Mouse (Mus musculus) testis, adult 2 months (tissue): ENCODE data around the gene Pcca. TPM values are rescaled to one million over a fixed set of nuclear protein-coding genes. Genes with fewer than 3 reads are reported as not detected.

Experiments
- H3K27ac ChIP-seq: fragments of 200-500 bp; 2 replicates; pipeline ENCODE4 v1.5.1; 2012; ENCODE audit warnings: low read depth, low read length; ENCODE audit not compliant: control insufficient read depth, insufficient read depth
- H3K27me3 ChIP-seq: fragments of 200-500 bp; 2 replicates; pipeline ENCODE4 v1.6.1; 2012; ENCODE audit warnings: mild to moderate bottlenecking, low read length, moderate library complexity; ENCODE audit not compliant: control insufficient read depth, insufficient read depth
- H3K36me3 ChIP-seq: fragments of 200-500 bp; 2 replicates; pipeline ENCODE4 v1.6.1; 2012; ENCODE audit warnings: mild to moderate bottlenecking, low read length; ENCODE audit not compliant: control insufficient read depth, insufficient read depth
- H3K4me1 ChIP-seq: fragments of 200-500 bp; 2 replicates; pipeline ENCODE4 v1.6.1; 2012; ENCODE audit warnings: low read length; ENCODE audit not compliant: control insufficient read depth, insufficient read depth
- H3K4me3 ChIP-seq: fragments of 200-500 bp; 2 replicates; pipeline ENCODE4 v1.5.1; 2012; ENCODE audit warnings: low read depth, mild to moderate bottlenecking, low read length, moderate library complexity, mixed read lengths; ENCODE audit not compliant: control insufficient read depth
- CTCF ChIP-seq: fragments of 200-500 bp; IDR thresholded peaks from 2 replicates; pipeline ENCODE4 v1.5.1; 2012; ENCODE audit warnings: low read depth, mild to moderate bottlenecking, inconsistent platforms, low read length, moderate library complexity; ENCODE audit not compliant: control insufficient read depth, insufficient read depth, insufficient replicate concordance
- POLR2A ChIP-seq: fragments of 200-500 bp; IDR thresholded peaks from 2 replicates; pipeline ENCODE4 v1.6.1; 2012; ENCODE audit warnings: low read depth, mild to moderate bottlenecking, inconsistent platforms, low read length, moderate library complexity; ENCODE audit not compliant: control insufficient read depth
- polyA plus RNA-seq: library from polyadenylated mRNA; depleted of rRNA; stranded (reverse); fragments of >200 nt; gene quantifications from 2 replicates; pipeline ENCODE4 v1.2.3, GENCODE M21; 2012

Gene Pcca
- polyA plus RNA-seq, 1 experiment: 47.4 TPM

GRCm38 (mm10) chr14:122633416-122633815, 99.3 kb downstream of the Pcca start:
- TF ChIP-seq POLR2A (no peak), CTCF (no peak)
- Histone ChIP-seq H3K27ac (no peak overlapping the region), H3K27me3 (no peaks in the 10 kb centered on the region), H3K4me1 (no peaks in the 10 kb centered on the region), H3K36me3 (no peaks in the 10 kb centered on the region), H3K4me3 (no peak overlapping the region)

GRCm38 (mm10) chr14:122636601-122637000, 102.5 kb downstream of the Pcca start:
- Histone ChIP-seq H3K4me1 (no peaks in the 10 kb centered on the region), H3K27me3 (no peaks in the 10 kb centered on the region), H3K36me3 (no peaks in the 10 kb centered on the region), H3K4me3 (no peak overlapping the region), H3K27ac (no peak overlapping the region)
- no peak for TF ChIP-seq CTCF
- no peak for TF ChIP-seq POLR2A

GRCm38 (mm10) chr14:122637798-122638555, 103.9 kb downstream of the Pcca start:
- TF ChIP-seq CTCF (no peak), POLR2A (no peak)
- Histone ChIP-seq H3K27me3 (no peaks in the 10 kb centered on the region), H3K36me3 (no peaks in the 10 kb centered on the region), H3K4me3 (no peak overlapping the region), H3K27ac (no peak overlapping the region), H3K4me1 (no peaks in the 10 kb centered on the region)

- Histone ChIP-seq H3K4me3 (no peak overlapping the region), H3K27me3 (no peaks in the 10 kb centered on the region), H3K4me1 (no peaks in the 10 kb centered on the region), H3K36me3 (no peaks in the 10 kb centered on the region), H3K27ac (no peak overlapping the region)
- TF ChIP-seq CTCF (no peak), POLR2A (no peak)
Observed at GRCm38 (mm10) chr14:122639168-122639720, 105.1 kb downstream of the Pcca start.

- no peak for TF ChIP-seq POLR2A
- TF ChIP-seq CTCF: no peak
- Histone ChIP-seq H3K4me1 (peaks cover 2% of the 10 kb centered on the region; the same call in 1 of the 2 replicates), H3K36me3 (no peaks in the 10 kb centered on the region), H3K27me3 (no peaks in the 10 kb centered on the region), H3K4me3 (no peak overlapping the region), H3K27ac (no peak overlapping the region)
Observed at GRCm38 (mm10) chr14:122642432-122642831, 108.3 kb downstream of the Pcca start.

- H3K4me1 ChIP-seq: peaks cover 2% of the 10 kb centered on the region; the same call in 1 of the 2 replicates
- no peak for TF ChIP-seq POLR2A
- no peak for TF ChIP-seq CTCF
- H3K36me3 ChIP-seq: no peaks in the 10 kb centered on the region
- H3K27me3 ChIP-seq: no peaks in the 10 kb centered on the region
- H3K4me3 ChIP-seq: no peak overlapping the region
- H3K27ac ChIP-seq: no peak overlapping the region
Observed at GRCm38 (mm10) chr14:122648214-122648613, 114.1 kb downstream of the Pcca start.

- TF ChIP-seq POLR2A (no peak), CTCF (no peak)
- Histone ChIP-seq H3K4me3 (no peak overlapping the region), H3K4me1 (peaks cover 2% of the 10 kb centered on the region; the same call in 1 of the 2 replicates), H3K36me3 (no peaks in the 10 kb centered on the region), H3K27me3 (no peaks in the 10 kb centered on the region), H3K27ac (no peak overlapping the region)
Observed at GRCm38 (mm10) chr14:122649336-122649950, 115.3 kb downstream of the Pcca start.
